Mouse (Mus musculus) frontal cortex, postnatal 36 days (tissue): ENCODE data around the gene Usp11.
"Not testable (repeated sequence)": the region's sequence is repeated elsewhere in the genome, so short reads cannot be mapped to it uniquely, and the experiment has no call there.

Experiments used
- DNase-seq, 2 experiments: peaks; one replicate each; pipeline ENCODE4 v3.0.0; 2022; ENCODE audit warnings: low spot score in 2 of 2

Gene Usp11

DNA sequence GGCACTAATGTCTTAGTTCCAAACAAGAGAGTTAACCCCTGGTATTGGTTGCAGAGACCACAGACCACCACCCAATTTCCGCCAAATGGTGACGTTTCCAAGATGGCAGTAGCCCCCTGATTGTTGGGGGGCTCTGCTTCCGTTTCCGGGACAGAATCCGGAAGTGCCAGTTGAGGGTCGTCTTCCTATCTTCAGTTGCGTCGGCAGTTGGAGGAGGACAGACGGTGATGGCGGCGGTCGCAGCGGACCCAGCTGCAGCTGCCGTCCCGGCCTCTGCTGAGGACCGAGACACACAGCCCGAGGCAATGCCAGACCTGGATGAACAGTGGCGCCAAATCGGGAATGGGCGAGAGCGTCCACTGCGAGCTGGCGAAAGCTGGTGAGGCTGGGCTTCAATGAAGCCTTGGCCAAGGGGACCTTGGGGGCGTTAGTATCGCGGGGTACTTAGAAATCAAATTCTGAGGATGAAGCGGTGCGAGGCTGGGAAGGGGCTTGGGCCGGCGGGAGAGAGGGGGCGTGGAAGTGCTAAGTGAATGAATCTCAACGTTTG is at the start of gene Usp11:
Gene Usp11 (plus strand): TSS at position 166 of the 550 bp plus-strand sequence.
- peak; percentile 28 to 40 for DNase-seq

DNA sequence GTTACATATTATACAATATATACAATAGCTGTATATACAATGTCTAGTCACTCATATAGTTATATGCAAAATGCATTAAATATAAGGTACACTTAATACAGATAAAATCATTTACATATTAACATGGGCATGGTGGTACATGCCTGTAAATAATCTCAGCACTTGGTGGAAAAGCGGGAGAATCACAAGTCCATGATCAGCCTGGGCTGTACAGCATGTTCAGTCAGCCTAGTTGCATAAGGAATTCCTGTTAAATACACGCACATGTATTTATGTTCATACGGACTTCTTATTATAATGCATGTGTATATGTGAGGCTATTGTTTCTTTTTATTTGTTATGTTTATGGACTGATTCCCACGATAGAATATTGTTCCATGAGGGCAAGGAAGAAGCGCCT is 46.1 kb upstream of the Usp11 start:
- no peak for DNase-seq

DNA sequence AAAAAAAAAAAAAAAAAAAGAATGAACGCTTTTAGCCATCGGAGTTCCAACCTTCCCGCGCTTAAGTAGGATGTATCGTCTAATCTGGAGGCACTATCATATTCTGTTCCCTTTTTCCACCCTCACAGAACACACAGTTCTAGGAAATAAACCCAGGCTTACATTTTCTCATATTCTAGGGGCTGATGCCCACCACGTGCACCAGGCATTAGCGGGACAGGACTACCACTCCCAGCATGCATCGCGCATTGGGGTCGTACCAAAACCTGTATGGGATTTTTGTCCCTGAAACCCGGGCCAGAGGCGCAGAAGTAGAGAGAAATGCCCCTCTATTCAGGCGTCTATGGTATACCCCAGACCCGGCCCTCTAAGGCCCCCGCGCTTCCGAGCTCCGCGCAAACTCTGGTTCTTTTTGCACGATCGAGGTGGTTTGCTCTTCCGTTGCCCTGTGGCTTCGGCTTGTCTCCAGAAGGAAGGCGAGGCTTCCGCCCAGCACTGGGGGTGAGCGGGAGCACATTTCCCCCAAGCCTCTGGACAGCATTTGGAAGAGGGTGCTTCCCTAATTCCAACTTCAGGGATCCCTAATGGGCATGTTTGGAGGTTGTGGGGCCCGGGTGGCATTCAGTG is 45.6 kb upstream of the Usp11 start, which contains the start of gene Uba1:
Gene Uba1 (plus strand): TSS at position 301 of the 627 bp plus-strand sequence.
- DNase-seq: peak; percentile 78 to 81

DNA sequence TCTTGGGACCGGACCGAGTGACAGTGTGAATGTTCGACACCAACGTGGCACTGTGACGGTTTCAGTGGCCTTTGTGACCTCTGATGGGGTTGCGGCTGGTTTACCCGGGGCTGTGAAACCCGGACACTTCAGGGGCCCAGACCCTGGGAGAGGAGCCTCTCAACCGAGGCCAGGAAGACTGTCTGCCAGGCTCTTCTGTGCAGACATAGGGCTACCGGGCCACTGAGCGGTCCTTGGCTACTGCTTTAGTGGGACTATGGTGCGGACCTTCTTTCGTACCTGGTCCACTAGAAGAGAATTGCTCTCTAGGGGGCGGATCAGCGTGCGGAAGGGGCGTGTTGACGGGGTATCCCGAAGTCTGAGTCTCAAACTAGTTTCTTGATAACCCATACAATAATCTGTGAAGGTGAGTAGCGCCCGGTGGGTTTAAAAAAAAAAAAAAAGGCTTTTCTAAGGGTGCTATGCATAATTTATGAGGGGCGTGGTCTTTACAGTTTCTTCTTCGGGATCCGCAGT is 44.8 kb upstream of the Usp11 start:
- DNase-seq: no peak

- DNase-seq: no peak
Observed at GRCm38 (mm10) chrX:20662317-20662715, 41.4 kb upstream of the Usp11 start.

- peak; percentile 69 to 83 for DNase-seq
Observed at GRCm38 (mm10) chrX:20662716-20663443, 40.8 kb upstream of the Usp11 start.

- peak in 1 of 2 experiments; percentile 10 for DNase-seq
Observed at GRCm38 (mm10) chrX:20663444-20663790, 40.3 kb upstream of the Usp11 start.

GRCm38 (mm10) chrX:20687519-20688067 is 16.1 kb upstream of the Usp11 start, which contains the start of gene Cdk16:
TSS of gene Cdk16 (plus strand) at chrX:20687954.
- peak; percentile 75 to 87 for DNase-seq

DNA sequence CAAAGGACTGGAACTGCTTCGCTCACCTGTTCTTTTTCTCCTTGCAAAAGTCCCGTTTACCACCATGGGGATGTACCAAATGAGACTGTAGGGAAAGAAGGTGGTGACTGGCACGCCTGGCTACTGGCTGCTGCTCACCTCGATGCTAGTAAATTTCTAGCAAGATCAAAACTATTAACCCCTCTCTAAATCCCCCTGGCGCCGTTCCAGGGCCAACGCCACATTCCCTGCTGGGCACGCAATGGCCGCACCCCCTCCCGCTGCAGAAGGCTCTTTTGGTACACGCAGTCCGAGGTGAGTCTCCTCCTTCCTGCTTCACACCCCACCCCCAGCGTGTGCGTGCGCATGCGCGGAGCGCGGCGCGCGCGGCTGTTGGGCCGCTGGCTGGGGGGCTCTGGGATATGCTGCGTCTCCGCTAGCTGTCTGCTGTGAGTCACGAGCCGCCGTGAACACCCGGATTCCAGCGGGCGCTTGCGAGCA is 15.6 kb upstream of the Usp11 start:
- peak; percentile 79 to 85 for DNase-seq

- DNase-seq: peak; percentile 15 to 21
Observed at GRCm38 (mm10) chrX:20688615-20689014, 15.1 kb upstream of the Usp11 start.

- DNase-seq: no peak
Observed at GRCm38 (mm10) chrX:20691566-20691965, 12.1 kb upstream of the Usp11 start.

DNA sequence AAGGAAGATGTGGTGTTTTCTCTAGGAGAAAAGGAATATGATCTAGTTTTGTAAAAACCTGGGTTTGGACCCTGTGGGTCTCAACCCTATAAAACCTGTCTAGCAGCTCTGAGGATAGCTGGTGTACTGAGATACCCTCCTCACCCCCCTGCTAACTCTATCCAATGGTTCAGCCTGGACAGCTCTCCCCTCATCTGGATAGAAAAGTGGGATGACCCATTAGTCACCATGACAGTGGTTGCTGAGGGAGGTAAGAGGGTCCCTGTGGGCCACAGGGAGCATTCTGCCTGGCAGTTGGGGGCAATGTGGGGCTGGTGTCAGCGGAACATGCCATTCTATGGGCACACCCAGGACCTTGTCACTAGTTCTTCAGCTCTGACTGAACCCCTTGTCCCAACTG is 11.1 kb upstream of the Usp11 start:
- no peak for DNase-seq

GRCm38 (mm10) chrX:20695842-20696241 is 7.9 kb upstream of the Usp11 start:
- DNase-seq: no peak

GRCm38 (mm10) chrX:20704295-20705082 is 783 bp downstream of the Usp11 start:
- DNase-seq: peak; percentile 72 to 86

GRCm38 (mm10) chrX:20705083-20705402 is 1.3 kb downstream of the Usp11 start:
- DNase-seq: no peak

- DNase-seq: no peak
Observed at GRCm38 (mm10) chrX:20728681-20729080, 25.0 kb downstream of the Usp11 start.

DNA sequence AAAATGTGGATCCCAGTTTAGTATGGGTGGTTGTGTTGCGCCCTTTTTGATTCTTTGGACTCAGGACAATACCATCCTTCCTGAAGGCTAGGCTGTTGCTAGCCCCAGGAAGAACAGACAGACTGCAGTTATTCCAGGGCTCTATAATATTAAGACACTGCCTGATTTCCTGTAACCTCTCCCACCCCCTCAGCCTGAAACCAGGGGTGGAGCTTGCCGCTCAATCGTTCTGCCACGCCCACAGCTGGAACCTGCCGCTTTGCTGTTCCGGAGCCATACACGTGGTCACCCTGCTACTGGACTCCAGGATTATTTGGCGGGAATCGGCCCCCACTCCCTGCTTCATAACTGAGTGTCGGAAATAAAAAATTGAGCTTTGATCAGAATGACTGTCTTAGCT is 26.3 kb downstream of the Usp11 start:
- DNase-seq: not testable (repeated sequence)

- peak in 1 of 2 experiments; percentile 32 for DNase-seq
Observed at GRCm38 (mm10) chrX:20736479-20736878, 32.8 kb downstream of the Usp11 start.

GRCm38 (mm10) chrX:20748829-20749228 is 45.1 kb downstream of the Usp11 start:
- DNase-seq: no peak

GRCm38 (mm10) chrX:20761201-20761600 is 57.5 kb downstream of the Usp11 start:
- DNase-seq: no peak
